Mouse (Mus musculus): ENCODE measurements around the gene Mxd3. TPM values are rescaled to one million over a fixed set of nuclear protein-coding genes. Genes with fewer than 3 reads are reported as not detected.

Gene Mxd3
- 10 to 100 TPM; 11.0 to 12.8 TPM for total RNA-seq (2021)
- long read RNA-seq, experiment 1, transcript Mxd3-201 (6 exons, 1,327 nt), result major isoform, 12 of 13 reads
- long read RNA-seq, experiment 1, partial matches to known transcripts, result 0 of 13 reads
- long read RNA-seq, experiment 1, other reads (novel, unspliced or antisense), result 1 of 13 reads
- long read RNA-seq, experiment 2, transcript Mxd3-201 (6 exons, 1,327 nt), result major isoform, 8 of 10 reads
- long read RNA-seq, experiment 2, partial matches to known transcripts, result 2 of 10 reads
- long read RNA-seq, experiment 2, other reads (novel, unspliced or antisense), result 0 of 10 reads

GRCm38 (mm10) chr13:55329683-55330566, at the start of gene Mxd3:
Gene Mxd3 (minus strand): TSS chr13:55329823.
- peak; percentile 88 for DNase-seq

- no peak for DNase-seq
Measured at GRCm38 (mm10) chr13:55378907-55379580, 49.4 kb upstream of the Mxd3 start.

- no peak for DNase-seq
Measured at GRCm38 (mm10) chr13:55375877-55376276, 46.3 kb upstream of the Mxd3 start.

- DNase-seq, result no peak
Measured at GRCm38 (mm10) chr13:55374206-55374924, 44.7 kb upstream of the Mxd3 start.

GRCm38 (mm10) chr13:55371740-55372139, 42.1 kb upstream of the Mxd3 start:
- DNase-seq, result no peak

GRCm38 (mm10) chr13:55371007-55371681, 41.5 kb upstream of the Mxd3 start:
- DNase-seq, result no peak

- no peak for DNase-seq
Measured at GRCm38 (mm10) chr13:55370234-55370633, 40.6 kb upstream of the Mxd3 start.

GRCm38 (mm10) chr13:55369531-55370114, 40.0 kb upstream of the Mxd3 start, which contains the start of gene Rgs14:
Gene Rgs14 (plus strand): TSS chr13:55369732.
- no peak for DNase-seq

- no peak for DNase-seq
Measured at GRCm38 (mm10) chr13:55368401-55368800, 38.8 kb upstream of the Mxd3 start.

GRCm38 (mm10) chr13:55362453-55363060, 32.9 kb upstream of the Mxd3 start, which contains the start of gene Lman2:
Gene Lman2 (minus strand): TSS chr13:55362783.
- DNase-seq, result peak; percentile 96

GRCm38 (mm10) chr13:55361974-55362452, 32.4 kb upstream of the Mxd3 start:
- DNase-seq, result no peak

- no peak for DNase-seq
Measured at GRCm38 (mm10) chr13:55361145-55361544, 31.5 kb upstream of the Mxd3 start.

- DNase-seq, result no peak
Measured at GRCm38 (mm10) chr13:55346745-55347144, 17.1 kb upstream of the Mxd3 start.

- no peak for DNase-seq
Measured at GRCm38 (mm10) chr13:55344286-55344685, 14.7 kb upstream of the Mxd3 start.

GRCm38 (mm10) chr13:55342469-55342868, 12.8 kb upstream of the Mxd3 start:
- no peak for DNase-seq

GRCm38 (mm10) chr13:55339259-55339658, 9.6 kb upstream of the Mxd3 start:
- no peak for DNase-seq

- no peak for DNase-seq
Measured at GRCm38 (mm10) chr13:55338131-55339054, 8.8 kb upstream of the Mxd3 start.

- DNase-seq, result no peak
Measured at GRCm38 (mm10) chr13:55337341-55337975, 7.8 kb upstream of the Mxd3 start.

- DNase-seq, result no peak
Measured at GRCm38 (mm10) chr13:55335701-55336100, 6.1 kb upstream of the Mxd3 start.
